Mouse (Mus musculus): Measurements from ENCODE around the gene Gm10203.
"Not testable (repeated sequence)": the region's sequence is repeated elsewhere in the genome, so short reads cannot be mapped to it uniquely, and the experiment has no call there.

The Gm10203 gene

GRCm38 (mm10) chr6:149135631-149136030 lies 5.7 kb downstream of the Gm10203 start:
- no peak for DNase-seq

DNA sequence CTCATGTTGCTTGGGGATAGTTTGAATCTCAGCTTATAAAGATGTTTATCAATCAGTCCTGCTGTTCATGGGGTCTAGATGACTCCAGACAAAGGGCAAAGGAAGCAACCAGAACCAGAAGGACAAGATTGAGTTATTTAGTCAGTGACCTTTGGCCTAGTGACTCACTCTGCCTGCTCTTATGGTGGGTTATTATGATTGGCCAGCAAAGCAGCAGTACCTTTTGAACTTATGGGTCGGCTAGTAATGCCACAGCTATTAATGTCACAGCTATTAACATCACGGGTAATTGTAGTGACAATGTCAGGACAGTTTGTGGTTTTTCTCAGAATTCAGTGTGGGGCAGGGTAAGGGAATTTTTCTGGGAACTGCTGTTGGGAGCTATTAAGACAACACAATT lies 8.0 kb downstream of the Gm10203 start:
- no peak for DNase-seq

GRCm38 (mm10) chr6:149139011-149139410 lies 9.0 kb downstream of the Gm10203 start:
- DNase-seq = no peak

DNA sequence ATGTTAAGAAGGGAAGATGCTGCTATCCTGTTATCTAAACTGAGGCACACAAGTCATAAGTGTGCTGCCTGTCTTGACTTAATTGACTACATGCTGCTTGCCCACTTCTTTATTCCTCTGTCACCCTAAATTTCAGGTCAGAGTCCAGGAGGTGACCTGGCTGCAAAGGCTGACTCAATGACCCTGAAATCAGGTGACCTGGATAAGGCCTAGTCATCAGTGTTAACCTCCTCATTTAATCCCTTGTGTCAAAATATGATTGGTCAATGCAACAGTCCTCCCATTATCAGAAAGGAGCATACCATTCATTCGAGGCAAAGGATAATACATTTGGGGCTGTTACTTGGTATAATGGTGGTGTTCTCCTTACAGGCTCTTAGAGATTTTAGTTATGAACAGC lies 9.5 kb downstream of the Gm10203 start, which contains the start of gene Etfbkmt:
Gene Etfbkmt, plus strand, starts transcription at position 379 of the 400 bp plus-strand sequence.
- no peak for DNase-seq

- DNase-seq = peak; percentile 85
These were observed 11.6 kb downstream of the Gm10203 start for GRCm38 (mm10) chr6:149141393-149142173.

GRCm38 (mm10) chr6:149145143-149145542 lies 15.2 kb downstream of the Gm10203 start:
- no peak for DNase-seq

GRCm38 (mm10) chr6:149148436-149149229 lies 18.7 kb downstream of the Gm10203 start:
- DNase-seq = no peak

GRCm38 (mm10) chr6:149152119-149152518 lies 22.1 kb downstream of the Gm10203 start:
- no peak for DNase-seq

DNA sequence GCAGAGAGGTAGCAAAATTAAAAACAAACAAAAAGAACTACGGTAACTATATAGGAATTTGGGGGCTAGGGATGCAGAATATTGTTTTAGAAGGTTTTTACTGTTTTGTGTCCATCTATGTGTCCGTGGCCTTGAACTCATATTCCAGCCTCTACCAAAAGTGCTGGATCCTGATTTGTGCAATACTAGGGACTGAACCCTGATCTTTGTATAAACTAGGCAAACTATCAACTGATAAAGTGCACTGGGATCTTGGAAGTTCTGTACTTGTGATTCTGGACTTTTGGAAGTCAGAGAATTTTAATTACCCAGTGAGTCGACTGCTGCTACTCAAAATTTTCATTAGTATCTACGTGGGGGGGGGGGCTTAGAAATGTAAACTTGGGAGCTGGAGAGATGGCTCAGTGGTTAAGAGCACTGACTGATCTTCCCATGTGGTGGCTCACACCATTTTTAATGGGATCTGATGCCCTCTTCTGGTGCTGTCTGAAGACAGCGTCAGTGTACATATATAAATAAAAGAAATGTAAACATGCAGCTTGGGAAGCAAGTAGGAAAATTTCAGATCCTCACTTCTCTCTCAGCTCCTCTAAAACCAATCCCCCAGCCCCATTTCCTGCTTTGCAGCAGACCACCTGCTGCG lies 23.6 kb downstream of the Gm10203 start:
- DNase-seq = no peak

DNA sequence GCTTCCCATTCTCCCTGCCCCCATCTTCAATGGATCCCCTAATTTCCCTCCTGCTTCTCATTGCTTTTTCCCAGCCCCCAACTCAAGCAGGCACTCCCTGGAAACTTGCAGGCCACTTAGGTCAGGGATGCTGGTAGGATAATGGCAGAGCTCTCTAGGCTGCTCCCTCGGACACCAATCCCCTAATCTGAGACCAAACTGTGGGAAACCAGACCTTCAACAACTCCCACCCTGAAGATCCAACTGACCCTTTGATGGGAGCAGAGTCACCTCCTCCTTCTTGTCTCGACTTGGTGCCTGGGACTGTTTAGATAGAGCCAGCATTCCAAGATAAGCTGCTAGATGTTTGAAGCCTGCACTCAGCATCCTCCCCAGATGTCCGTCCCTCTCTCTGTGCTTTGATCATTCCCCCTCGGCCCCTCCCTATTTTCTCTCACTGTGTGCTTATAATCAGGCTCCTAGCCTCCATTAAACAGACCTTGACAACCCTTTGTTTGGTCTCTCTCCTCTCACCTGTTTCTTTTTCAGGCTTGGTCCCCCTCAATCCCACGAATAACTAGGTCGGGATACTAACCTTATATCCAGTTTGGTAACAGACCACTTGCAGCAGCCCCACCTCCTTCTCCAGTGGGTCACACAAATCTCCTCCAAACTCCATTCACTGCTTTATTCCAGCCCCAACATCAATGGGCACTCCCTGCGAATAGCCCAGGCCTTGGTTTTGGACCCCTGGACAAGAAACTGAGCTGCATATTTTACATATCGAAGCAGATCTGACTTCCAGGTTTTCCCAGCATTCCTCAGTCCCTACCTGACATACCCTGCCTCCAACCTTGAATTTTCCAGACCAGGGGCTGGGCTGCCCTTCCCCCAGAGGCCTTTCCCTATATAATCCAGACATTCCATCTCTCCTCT lies 24.4 kb downstream of the Gm10203 start:
- no peak for DNase-seq

- DNase-seq = no peak
These were observed 25.3 kb downstream of the Gm10203 start for GRCm38 (mm10) chr6:149155031-149155841.

GRCm38 (mm10) chr6:149167038-149167437 lies 37.1 kb downstream of the Gm10203 start:
- DNase-seq = not testable (repeated sequence)

GRCm38 (mm10) chr6:149167672-149168071 lies 37.7 kb downstream of the Gm10203 start:
- no peak for DNase-seq

- no peak for DNase-seq
These were observed 38.5 kb downstream of the Gm10203 start for GRCm38 (mm10) chr6:149168436-149168835.

DNA sequence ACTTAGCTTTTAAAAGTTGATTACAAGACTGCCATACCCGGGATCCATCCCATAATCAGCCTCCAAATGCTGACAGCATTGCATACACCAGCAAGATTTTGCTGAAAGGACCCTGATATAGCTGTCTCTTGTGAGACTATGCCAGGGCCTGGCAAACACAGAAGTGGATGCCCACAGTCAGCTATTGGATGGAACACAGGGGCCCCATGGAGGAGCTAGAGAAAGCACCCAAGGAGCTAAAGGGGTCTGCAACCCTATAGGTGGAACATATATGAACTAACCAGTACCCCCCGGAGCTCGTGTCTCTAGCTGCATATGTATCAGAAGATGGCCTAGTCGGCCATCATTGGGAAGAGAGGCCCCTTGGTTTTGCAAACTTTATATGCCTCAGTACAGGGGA lies 40.0 kb downstream of the Gm10203 start:
- DNase-seq = not testable (repeated sequence)

GRCm38 (mm10) chr6:149173831-149174625 lies 44.1 kb downstream of the Gm10203 start:
- DNase-seq = no peak

DNA sequence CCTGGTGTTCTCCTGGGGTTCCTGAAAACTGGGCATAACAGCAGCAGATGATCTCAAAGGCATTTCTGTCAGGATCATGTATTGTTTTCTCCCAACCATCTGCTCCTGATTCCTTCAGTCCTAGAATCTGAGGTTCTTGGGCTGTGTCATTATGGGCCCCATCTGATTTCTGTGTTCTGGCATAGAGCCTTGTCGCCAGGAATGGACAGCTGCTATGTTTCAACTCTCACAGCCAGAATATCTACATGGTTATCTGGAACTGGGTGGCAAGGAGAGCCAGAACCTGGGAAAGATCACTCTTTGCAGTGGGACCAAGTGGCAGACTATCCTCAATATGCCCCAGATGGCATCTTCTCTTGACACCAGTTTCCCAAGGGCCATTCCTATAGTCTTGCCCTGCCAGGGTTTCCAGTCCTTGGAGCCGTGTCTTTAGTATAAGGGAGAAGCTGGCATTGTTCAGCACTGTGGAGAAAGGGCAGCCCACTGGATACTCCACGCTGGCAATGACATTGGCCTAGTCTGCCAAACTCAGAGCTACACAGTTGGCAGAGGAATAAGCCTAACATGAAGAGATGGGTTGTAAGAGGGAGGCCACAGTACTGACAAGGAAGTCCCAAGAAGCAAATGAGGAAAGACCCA lies 45.1 kb downstream of the Gm10203 start:
- DNase-seq = no peak

- no peak for DNase-seq
These were observed 49.1 kb downstream of the Gm10203 start for GRCm38 (mm10) chr6:149179064-149179463.
